Mouse (Mus musculus) erythroblast, embryonic 14.5 days (primary cell): ENCODE measurements around the gene Atp1b3.
"Not testable (repeated sequence)": the region's sequence is repeated elsewhere in the genome, so short reads cannot be mapped to it uniquely, and the experiment has no call there.

Source experiments
- GATA1 ChIP-seq: IDR thresholded peaks from 2 replicates; pipeline ENCODE4 v1.6.1; 2012; ENCODE audit warnings: low read length, inconsistent platforms, mixed read lengths
- TAL1 ChIP-seq: IDR thresholded peaks from 3 replicates; pipeline ENCODE4 v1.6.1; 2012; ENCODE audit warnings: low read length, inconsistent platforms, mixed read lengths

GRCm38 (mm10) chr9:96351771-96352170 lies 12.5 kb downstream of the Atp1b3 start:
- TF ChIP-seq GATA1, TAL1: not testable (repeated sequence)
